Mouse (Mus musculus) 3T3-L1 (cell line): ENCODE measurements at regions not wholly inside any gene's neighbourhood (a gene's known extent, or its start where the extent isn't known, plus 50 kb on each side); places are given as distances from the start of the nearest gene placed in this dataset.

Experiments
- DNase-seq: peaks from one replicate; pipeline ENCODE4 v3.0.0-alpha.2; 2015; ENCODE audit warnings: low read depth, low spot score

DNA sequence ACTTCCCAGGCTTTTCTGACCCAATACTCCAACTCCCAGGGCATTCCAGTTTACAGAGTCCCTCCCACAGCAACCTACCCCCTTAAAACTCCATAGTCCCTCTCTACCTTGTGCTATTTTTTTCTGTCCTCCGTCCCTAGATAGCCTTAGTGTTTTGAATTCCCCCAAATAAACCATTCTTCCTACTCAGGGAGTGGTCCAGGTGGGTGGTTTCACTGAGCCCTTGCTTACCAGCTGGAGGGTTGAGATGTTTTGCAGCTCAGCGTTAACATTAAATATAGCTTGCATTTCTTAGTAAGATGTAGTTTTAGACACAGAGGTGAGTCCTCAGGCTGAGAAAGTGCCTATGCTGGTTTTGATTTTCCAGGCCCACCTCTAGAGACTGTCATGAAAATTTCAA, 313.0 kb downstream of the Bmper start:
- no peak for DNase-seq

DNA sequence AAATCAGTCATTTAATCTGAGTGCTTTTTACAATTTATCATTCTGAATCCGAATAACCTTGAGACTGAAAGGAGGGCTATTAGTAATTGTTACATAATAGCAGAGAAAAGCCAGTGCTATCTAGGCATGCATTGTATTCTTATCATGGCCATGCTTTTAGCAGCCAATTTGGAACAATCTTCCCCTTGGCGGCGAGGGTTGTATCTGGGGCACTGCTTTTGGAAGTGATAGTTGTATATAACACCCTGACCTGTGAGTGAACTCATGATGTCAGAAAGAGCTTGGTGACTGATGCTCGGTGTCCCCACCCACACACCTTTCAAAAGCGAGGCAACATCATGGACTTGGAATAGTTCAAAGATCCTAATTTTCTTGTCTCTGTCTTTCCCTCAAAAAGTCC, 315.2 kb downstream of the Bmper start:
- no peak for DNase-seq

DNA sequence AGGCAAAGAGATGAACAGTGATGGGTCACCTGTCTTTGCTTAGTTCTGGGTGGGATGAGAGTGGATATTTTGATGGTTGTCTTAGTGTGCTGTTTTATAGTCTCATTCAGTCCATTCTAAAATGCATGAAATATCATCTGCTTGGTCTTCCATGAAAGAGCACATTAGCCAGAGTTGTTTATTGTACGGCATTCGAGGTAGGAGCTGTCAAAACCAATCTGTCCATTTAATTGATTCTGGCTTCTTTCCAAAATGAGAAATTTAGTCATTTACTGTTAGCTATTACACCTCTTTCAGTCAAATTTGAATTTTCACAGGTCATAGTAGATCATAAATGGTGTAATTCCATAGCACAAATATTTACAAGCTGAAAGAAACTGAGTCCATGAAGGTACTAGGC, 328.8 kb downstream of the Bmper start:
- no peak for DNase-seq

DNA sequence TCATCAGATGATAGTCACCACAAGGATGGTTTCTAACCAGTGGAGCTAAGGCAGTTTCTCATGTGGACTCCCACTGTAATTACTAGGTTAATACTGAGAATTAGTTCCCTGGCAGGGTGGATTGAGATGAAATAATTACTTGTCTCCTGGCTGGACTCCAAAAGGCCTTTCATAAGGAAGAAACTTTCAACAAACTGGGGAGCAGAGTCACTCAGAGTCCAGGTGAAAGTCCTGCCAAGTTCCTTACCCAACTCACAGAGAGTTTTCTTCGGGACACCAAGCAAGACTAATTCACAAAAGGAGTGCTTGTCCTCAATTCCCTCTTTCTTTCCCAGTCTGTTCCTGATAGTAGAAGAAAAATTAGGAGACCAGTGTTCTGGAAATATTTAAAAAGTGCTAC, 330.9 kb downstream of the Bmper start:
- no peak for DNase-seq

DNA sequence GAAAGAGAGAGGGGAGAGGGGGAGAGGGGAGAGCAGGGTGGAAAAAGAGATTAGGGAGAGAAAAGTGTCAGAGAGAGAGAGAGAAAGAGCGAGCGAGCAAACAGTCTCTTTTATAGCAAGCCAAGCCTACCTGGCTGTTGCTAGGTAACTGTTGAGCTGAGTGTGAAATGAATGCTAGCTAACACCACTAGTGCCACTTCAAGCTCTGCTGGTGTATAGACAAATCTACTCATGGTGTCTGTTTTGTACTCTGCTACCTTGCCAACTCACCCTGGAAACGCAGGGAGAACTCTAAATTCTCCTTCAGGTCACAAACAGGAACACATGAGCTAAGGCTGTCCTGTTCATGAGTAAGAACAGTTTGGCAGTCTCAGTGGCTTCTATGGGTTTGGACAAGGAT, 334.7 kb downstream of the Bmper start:
- DNase-seq, result no peak

DNA sequence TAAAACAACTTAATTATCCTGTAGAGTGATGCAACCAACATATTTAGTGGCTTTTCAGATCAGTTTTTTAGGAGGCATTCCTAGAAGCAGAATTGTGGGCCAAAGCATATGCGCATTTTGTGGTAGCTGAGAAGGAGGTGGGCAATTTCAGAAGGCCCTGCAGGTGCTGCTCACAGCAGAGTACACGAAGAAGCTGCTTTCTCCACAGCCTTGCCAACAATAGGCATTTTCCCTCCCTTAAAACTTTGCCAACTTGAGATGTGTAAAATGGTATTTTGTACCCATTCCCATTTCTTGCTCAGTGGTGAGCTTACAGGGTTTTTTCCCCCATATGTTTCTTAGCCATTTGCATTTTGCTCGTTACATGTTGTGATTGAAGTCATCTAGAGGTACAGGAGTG, 339.0 kb downstream of the Bmper start:
- no peak for DNase-seq

DNA sequence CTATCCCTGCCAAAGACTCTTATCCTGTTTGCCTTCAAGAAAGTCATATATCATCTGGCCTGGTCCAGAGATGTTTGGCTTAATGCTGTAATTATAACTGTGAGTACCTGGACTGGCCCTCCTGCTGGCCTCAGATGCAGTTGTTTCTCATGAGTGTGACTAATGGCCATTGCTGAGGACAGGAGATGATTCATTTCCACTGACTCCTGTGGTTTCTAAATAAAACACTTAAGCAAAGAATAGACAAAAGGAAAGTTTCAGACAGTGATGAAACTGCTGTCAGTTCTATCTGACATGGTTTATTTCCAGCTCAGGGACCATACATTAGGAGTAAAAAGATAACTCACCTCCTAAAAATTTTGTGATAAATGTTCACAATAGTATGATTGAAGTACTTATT, 344.2 kb downstream of the Bmper start:
- peak; percentile 84 for DNase-seq

DNA sequence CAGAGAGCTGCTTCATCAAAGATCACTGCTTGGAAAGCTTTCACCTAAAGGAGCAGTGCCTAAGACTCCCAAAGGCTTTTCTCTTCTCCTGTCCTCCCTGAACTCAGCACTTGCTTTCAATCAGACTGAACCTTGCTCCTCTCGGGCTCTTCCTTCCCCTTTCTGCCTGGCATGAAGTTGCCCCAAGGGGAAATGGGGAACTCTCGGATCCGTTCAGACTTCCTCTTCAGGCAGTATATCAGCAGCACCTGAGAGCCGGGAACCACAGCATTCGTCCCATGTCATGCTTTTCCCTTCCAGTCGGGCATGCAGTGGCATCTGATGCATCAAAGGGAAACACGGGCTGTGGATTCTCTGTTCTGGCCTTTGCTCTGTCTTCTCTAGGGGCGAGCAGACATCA, 347.3 kb downstream of the Bmper start:
- DNase-seq, result no peak

DNA sequence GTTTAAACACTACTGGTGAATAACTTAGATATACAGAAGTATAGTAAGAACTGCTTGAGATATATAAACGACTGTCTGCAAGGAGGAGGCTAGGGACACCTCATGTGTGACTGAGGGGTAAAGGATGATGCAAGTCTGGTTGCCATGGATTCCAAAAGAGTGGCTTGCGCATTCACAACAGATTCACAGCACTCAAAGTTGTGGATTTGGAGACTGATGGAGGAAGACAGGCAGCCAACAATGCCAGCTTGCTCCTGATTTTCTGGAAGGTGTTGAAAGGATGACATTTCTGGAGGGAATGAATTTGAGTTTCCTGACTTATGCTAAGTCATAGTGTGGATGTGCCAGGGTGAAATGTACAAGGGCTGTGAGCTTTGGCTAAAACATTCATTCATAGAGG, 353.4 kb downstream of the Bmper start:
- no peak for DNase-seq

DNA sequence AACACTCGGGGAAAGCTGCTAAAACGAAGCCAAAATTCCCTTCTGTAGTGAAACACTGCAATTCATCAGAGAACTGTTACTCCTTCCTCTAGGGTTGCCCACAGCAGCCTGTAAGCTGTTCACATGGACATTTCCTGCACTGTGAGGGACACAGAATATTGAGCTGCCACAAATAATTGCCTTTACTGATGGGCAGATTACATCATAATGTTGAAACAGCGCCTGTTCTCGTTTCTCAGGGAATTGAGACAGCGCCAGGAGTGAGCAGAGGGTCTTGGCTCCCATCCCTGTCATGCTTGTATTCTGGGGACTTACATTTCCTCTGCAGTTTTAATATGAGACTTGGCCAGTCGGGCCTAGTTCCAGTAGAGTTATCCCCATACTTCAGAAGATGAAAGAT, 357.3 kb downstream of the Bmper start:
- DNase-seq, result no peak

DNA sequence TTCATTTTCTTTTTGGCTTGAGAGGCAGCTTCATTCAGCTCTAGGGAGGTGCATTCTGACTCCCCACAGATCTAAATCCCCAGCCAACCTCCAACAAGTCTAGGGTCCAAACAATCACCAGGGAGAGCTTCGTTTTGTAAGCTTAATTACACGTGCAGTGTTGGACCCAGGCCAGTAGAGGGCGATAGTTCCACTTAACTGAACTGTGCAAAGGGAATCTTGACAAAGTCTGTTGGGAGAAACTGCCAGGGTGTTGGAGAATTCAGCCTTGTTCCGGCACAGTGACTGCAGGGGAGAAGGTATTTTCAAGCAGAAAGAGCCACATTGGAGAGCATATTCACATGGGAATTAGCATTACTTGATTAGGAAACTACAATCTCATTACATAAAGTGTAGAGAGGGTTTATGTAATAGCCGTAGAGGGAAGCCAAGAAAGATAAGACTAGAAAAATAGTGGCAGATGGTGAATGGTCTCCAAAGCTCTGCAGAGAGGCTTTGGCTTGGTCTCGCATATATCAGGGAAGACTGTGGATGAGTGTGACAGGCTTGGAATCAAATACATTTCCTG, 358.2 kb downstream of the Bmper start:
- peak; percentile 79 for DNase-seq

DNA sequence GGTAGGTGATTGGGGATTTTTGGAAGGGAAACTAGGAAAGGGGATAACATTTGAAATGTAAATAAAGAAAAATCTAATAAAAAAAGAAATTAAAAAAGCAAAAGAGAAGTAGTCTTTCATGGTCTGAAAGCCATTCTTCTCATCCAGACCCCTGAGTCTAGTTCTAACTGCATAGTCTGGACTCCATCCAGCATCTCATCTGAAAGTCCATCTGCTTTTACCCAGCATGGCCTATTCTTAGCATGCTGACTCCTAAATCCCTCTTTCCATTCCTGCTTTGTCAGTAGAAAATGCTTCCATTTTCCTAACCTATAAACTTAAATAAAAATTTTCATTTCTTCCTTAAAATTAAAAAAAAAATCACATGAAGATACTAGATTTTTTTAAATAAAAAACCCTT, 361.7 kb downstream of the Bmper start:
- DNase-seq, result no peak

DNA sequence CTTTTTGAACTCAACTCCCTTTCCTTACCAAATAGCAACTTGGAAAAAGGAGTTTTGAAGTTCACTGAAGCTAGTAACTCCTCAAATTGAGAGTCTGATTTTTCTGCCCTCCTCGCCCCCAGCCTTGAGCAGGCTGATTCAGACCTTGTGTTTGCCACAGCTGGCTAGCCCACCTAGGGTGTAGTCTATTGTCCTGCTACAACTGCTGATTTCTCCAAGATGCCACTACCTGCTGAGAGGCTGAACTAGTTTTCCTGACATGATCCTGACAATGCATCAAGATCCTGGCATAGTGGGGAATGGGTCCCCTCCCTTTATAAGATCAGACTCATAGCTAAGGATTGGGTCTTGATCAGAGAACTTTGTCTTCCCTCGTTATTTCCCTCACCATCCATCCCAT, 366.1 kb downstream of the Bmper start:
- no peak for DNase-seq

DNA sequence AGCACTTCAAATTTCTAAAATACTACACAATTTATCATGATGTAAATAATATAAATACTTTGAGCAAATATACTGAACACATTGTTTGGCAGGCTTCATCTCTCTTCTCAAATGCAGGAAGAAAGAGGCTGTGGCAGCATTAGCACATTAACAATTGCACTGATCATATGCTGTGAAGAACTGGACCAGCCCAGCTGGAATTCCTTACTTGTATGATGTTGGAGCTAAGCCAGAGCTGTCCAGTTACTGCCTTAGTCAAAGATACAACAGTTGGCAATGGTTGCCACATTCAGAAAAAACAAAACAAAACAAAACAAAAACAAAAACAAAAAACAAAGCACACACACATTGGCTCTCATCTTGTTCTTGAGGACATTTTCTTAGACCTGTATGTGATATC, 369.0 kb downstream of the Bmper start:
- peak; percentile 25 for DNase-seq

DNA sequence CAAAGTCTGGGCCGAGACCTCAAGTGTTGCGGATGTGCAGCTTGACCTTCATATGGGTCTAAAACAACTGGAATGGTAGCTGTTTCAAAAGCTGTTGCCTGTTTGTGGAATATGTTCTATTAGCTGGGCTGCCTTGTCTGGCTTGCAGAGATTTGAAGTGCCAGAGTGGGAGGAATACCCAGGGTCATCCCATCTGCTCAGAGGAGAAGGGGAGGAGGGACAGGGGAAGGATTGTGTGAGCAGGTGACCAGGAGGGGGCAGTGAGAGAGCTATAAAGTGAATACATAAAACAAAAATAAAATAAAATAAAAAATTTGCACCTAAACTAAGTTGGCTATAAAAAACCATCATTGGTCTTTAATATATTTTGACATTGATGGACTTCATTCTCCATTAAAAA, 377.7 kb downstream of the Bmper start:
- peak; percentile 40 for DNase-seq
